Mouse (Mus musculus): Measurements from ENCODE around the gene Ebpl. TPM values are rescaled to one million over a fixed set of nuclear protein-coding genes. Genes with fewer than 3 reads are reported as not detected.

Ebpl gene
- total and polyA plus RNA-seq, 3 experiments: 3.6 to 12.9 (median 4.8) TPM

DNA sequence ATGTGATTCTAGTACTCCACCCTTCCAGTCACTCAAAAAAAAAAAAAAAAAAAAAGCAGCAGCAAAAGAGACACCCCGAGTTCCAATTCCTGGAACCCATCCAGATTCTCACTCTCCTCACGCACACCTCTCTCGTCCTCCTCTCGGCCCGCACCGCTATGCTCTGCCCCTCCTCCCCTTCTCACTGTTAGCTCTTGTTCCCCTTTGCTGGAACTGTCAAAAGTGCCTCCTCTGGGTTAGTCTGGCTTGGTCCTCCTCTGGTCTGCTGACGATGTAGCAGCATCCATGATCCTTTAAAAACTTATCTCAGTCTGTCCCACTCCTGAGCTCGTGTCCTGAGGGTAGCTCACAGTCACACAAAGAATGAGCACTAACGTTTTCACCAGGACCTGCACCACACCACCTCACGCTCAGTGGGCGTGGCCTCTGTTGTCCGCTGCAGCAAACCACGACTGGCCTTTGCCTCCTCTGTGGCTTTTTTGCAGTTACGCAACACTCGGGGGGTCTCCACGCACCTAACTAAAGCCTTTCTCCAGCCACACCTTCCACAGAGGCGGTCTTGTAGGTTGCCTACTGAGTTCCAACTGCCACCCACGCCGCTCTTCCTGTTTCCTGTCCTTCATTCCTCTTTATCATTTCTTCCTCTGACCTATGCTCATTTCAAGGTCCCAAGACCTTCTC, 71.5 kb downstream of the Ebpl start:
- H3K27ac ChIP-seq (ENCODE audit: insufficient read depth, low read depth): no peak overlapping the region
- H3K9ac ChIP-seq (ENCODE audit: insufficient read depth, low read depth): no peak overlapping the region
- H3K9me3 ChIP-seq (replicated peaks; ENCODE audit: low read length): no peaks in the 10 kb centered on the region
- no peaks in the 10 kb centered on the region for H3K27me3 ChIP-seq (replicated peaks)
- in situ Hi-C loops (cut with MboI; ENCODE audit: low pct_ligation_motif_present, low pct_unique_long_range_greater_than_20kb, low sequenced_read_pairs): no loop called here
- H3K4me2 ChIP-seq (ENCODE audit: insufficient read depth, low read depth, poor library complexity, severe bottlenecking): peak overlapping the region; percentile 53
- H3K79me2 ChIP-seq (replicated peaks; ENCODE audit: control insufficient read depth, extremely low read depth, insufficient read depth, poor library complexity, severe bottlenecking): no peaks in the 10 kb centered on the region
- TF ChIP-seq ZNF384 (IDR thresholded peaks at IDR 0.05; ENCODE audit: low read depth, low read length) (peak; percentile 28; the same call in 1 of the 2 replicates), USF2 (conservative IDR thresholded peaks at IDR 0.05; ENCODE audit: low read depth, low read length) (no peak)
- DNase-seq (ENCODE audit: extremely low read depth): no peak
- dilution Hi-C loops (cut with MboI; ENCODE audit: extremely low pct_ligation_motif_present, extremely low pct_unique_long_range_greater_than_20kb, low sequenced_read_pairs): no loop called here
- peaks cover 3 to 10% of the 10 kb centered on the region in 2 experiments; a peak in 3 of 4 replicates for H3K4me1 ChIP-seq (ENCODE audit: control insufficient read depth in 1 of 2, insufficient read depth in 2 of 2)
- peak overlapping the region in 1 of 3 experiments; percentile 19 for H3K4me3 ChIP-seq (replicated peaks in 1 of 3; ENCODE audit: low read depth in 2 of 3, low read length in 2 of 3, poor library complexity in 1 of 3)
- H3K36me3 ChIP-seq (replicated peaks in 1 of 2; ENCODE audit: control insufficient read depth in 1 of 2, insufficient read depth in 1 of 2, low read length in 1 of 2): no peaks in the 10 kb centered on the region

Other genes starting within 250 kb of the Ebpl start
- 5.3 and 6.6 TPM in 2 replicates for gene Sacs, start 222.0 kb downstream of the Ebpl start, total RNA-seq (2012; rRNA removed)
- 6.6 and 7.0 TPM in 2 replicates for gene Sacs, start 222.0 kb downstream of the Ebpl start, total RNA-seq (2014; rRNA removed)
- gene Sacs, start 222.0 kb downstream of the Ebpl start, polyA plus RNA-seq (2012; ENCODE audit: insufficient read length, low read depth): 6.1 and 6.7 TPM in 2 replicates
- not detected in 2 replicates for gene Sgcg, start 101.9 kb downstream of the Ebpl start, total RNA-seq (2012; rRNA removed)
- not detected in 2 replicates for gene Sgcg, start 101.9 kb downstream of the Ebpl start, total RNA-seq (2014; rRNA removed)
- not detected in 2 replicates for gene Sgcg, start 101.9 kb downstream of the Ebpl start, polyA plus RNA-seq (2012; ENCODE audit: insufficient read length, low read depth)
- gene Arl11, start 50.7 kb downstream of the Ebpl start, total RNA-seq (2012; rRNA removed): 0.71 and 1.1 TPM in 2 replicates
- 10.9 and 11.7 TPM in 2 replicates for gene Arl11, start 50.7 kb downstream of the Ebpl start, total RNA-seq (2014; rRNA removed)
- 11.4 and 12.2 TPM in 2 replicates for gene Arl11, start 50.7 kb downstream of the Ebpl start, polyA plus RNA-seq (2012; ENCODE audit: insufficient read length, low read depth)
- 21.3 and 28.2 TPM in 2 replicates for gene Kpna3, start 79.4 kb upstream of the Ebpl start, total RNA-seq (2012; rRNA removed)
- gene Kpna3, start 79.4 kb upstream of the Ebpl start, total RNA-seq (2014; rRNA removed): 75.4 and 83.9 TPM in 2 replicates
- gene Kpna3, start 79.4 kb upstream of the Ebpl start, polyA plus RNA-seq (2012; ENCODE audit: insufficient read length, low read depth): 70.4 and 85.9 TPM in 2 replicates
- gene Spryd7, start 196.4 kb upstream of the Ebpl start, total RNA-seq (2012; rRNA removed): 10.6 and 11.1 TPM in 2 replicates
- gene Spryd7, start 196.4 kb upstream of the Ebpl start, total RNA-seq (2014; rRNA removed): 23.1 and 24.2 TPM in 2 replicates
- 14.0 and 15.3 TPM in 2 replicates for gene Spryd7, start 196.4 kb upstream of the Ebpl start, polyA plus RNA-seq (2012; ENCODE audit: insufficient read length, low read depth)
- 3.2 and 3.9 TPM in 2 replicates for gene Trim13, start 237.8 kb upstream of the Ebpl start, total RNA-seq (2012; rRNA removed)
- 7.9 and 11.3 TPM in 2 replicates for gene Trim13, start 237.8 kb upstream of the Ebpl start, total RNA-seq (2014; rRNA removed)
- gene Trim13, start 237.8 kb upstream of the Ebpl start, polyA plus RNA-seq (2012; ENCODE audit: insufficient read length, low read depth): 5.7 and 7.5 TPM in 2 replicates
- not detected in 2 replicates for gene Kcnrg, start 247.0 kb upstream of the Ebpl start, total RNA-seq (2012; rRNA removed)
- gene Kcnrg, start 247.0 kb upstream of the Ebpl start, total RNA-seq (2014; rRNA removed): 0.12 and 0.26 TPM in 2 replicates
- gene Kcnrg, start 247.0 kb upstream of the Ebpl start, polyA plus RNA-seq (2012; ENCODE audit: insufficient read length, low read depth): 0.13 TPM in 1 of 2 replicates, not detected in the other

Data from CH12.LX (cell line).